Mouse (Mus musculus) heart, adult 11 months (tissue): Measurements from ENCODE around the gene Id2.

Source experiments
- DNase-seq: peaks from one replicate; pipeline ENCODE4 v3.0.0; 2022

The Id2 gene

GRCm38 (mm10) chr12:25097052-25097209 is at the start of gene Id2:
Id2 (minus strand) TSS chr12:25097140.
- DNase-seq = no peak

- DNase-seq = no peak
These were observed 48.4 kb upstream of the Id2 start for GRCm38 (mm10) chr12:25145344-25145698.

GRCm38 (mm10) chr12:25144591-25145343 is 47.8 kb upstream of the Id2 start:
- DNase-seq = no peak

GRCm38 (mm10) chr12:25143492-25143891 is 46.6 kb upstream of the Id2 start:
- peak; percentile 92 for DNase-seq

GRCm38 (mm10) chr12:25142251-25142650 is 45.3 kb upstream of the Id2 start:
- DNase-seq = no peak

- no peak for DNase-seq
These were observed 44.4 kb upstream of the Id2 start for GRCm38 (mm10) chr12:25141311-25141710.

GRCm38 (mm10) chr12:25140115-25140514 is 43.2 kb upstream of the Id2 start:
- DNase-seq = no peak

- no peak for DNase-seq
These were observed 41.7 kb upstream of the Id2 start for GRCm38 (mm10) chr12:25138616-25139015.

GRCm38 (mm10) chr12:25132046-25132445 is 35.1 kb upstream of the Id2 start:
- no peak for DNase-seq

- no peak for DNase-seq
These were observed 30.7 kb upstream of the Id2 start for GRCm38 (mm10) chr12:25127629-25128028.

GRCm38 (mm10) chr12:25126228-25126627 is 29.3 kb upstream of the Id2 start:
- DNase-seq = no peak

- no peak for DNase-seq
These were observed 28.4 kb upstream of the Id2 start for GRCm38 (mm10) chr12:25125239-25125776.

- DNase-seq = no peak
These were observed 27.7 kb upstream of the Id2 start for GRCm38 (mm10) chr12:25124431-25125238.

GRCm38 (mm10) chr12:25120753-25121152 is 23.8 kb upstream of the Id2 start:
- no peak for DNase-seq

GRCm38 (mm10) chr12:25119278-25119677 is 22.3 kb upstream of the Id2 start:
- DNase-seq = peak; percentile 99

- no peak for DNase-seq
These were observed 21.0 kb upstream of the Id2 start for GRCm38 (mm10) chr12:25117856-25118511.

GRCm38 (mm10) chr12:25116126-25116525 is 19.2 kb upstream of the Id2 start:
- DNase-seq = no peak

GRCm38 (mm10) chr12:25114426-25114825 is 17.5 kb upstream of the Id2 start:
- no peak for DNase-seq

- no peak for DNase-seq
These were observed 16.4 kb upstream of the Id2 start for GRCm38 (mm10) chr12:25113357-25113756.

GRCm38 (mm10) chr12:25112806-25113205 is 15.9 kb upstream of the Id2 start:
- no peak for DNase-seq

GRCm38 (mm10) chr12:25110682-25111078 is 13.7 kb upstream of the Id2 start:
- DNase-seq = no peak

GRCm38 (mm10) chr12:25109971-25110681 is 13.2 kb upstream of the Id2 start:
- peak; percentile 95 for DNase-seq

- DNase-seq = no peak
These were observed 11.9 kb upstream of the Id2 start for GRCm38 (mm10) chr12:25108865-25109264.
